Mouse (Mus musculus) gastrocnemius, postnatal 14 days (tissue): Measurements from ENCODE around the gene Igf2bp2. TPM values are rescaled to one million over a fixed set of nuclear protein-coding genes. Genes with fewer than 3 reads are reported as not detected.
A peak's percentile ranks its signal among the peaks of the same experiment; 100 is the strongest.

Experiments used
- DNase-seq: peaks from one replicate; pipeline ENCODE4 v3.0.0; 2021; ENCODE audit warnings: mixed read lengths
- intact Hi-C: fragments of 180-260 bp; cut with DNase I; formaldehyde crosslinking; loops from one replicate; pipeline ENCODE4 v1.15.1; 2025; ENCODE audit warnings: low total_unique reads
- long read RNA-seq, 2 experiments: library from polyadenylated mRNA; stranded (forward); transcript quantifications; one replicate each; pipeline ENCODE4 v2.0.0; 2021
- total RNA-seq, 2 experiments: library from RNA; stranded (reverse); gene quantifications; 2 replicates each; pipeline ENCODE4 v1.2.3; 2021

Gene Igf2bp2
- total RNA-seq, result 1 to 10 TPM; 4.7 to 6.9 TPM
- long read RNA-seq, experiment 1, partial matches to known transcripts, result 0 of 4 reads
- long read RNA-seq, experiment 1, other reads (novel, unspliced or antisense), result 4 of 4 reads
- long read RNA-seq, experiment 2, transcript Igf2bp2-201 (16 exons, 3,899 nt), result major isoform, 5 of 9 reads
- long read RNA-seq, experiment 2, partial matches to known transcripts, result 2 of 9 reads
- long read RNA-seq, experiment 2, other reads (novel, unspliced or antisense), result 1 of 9 reads

DNA sequence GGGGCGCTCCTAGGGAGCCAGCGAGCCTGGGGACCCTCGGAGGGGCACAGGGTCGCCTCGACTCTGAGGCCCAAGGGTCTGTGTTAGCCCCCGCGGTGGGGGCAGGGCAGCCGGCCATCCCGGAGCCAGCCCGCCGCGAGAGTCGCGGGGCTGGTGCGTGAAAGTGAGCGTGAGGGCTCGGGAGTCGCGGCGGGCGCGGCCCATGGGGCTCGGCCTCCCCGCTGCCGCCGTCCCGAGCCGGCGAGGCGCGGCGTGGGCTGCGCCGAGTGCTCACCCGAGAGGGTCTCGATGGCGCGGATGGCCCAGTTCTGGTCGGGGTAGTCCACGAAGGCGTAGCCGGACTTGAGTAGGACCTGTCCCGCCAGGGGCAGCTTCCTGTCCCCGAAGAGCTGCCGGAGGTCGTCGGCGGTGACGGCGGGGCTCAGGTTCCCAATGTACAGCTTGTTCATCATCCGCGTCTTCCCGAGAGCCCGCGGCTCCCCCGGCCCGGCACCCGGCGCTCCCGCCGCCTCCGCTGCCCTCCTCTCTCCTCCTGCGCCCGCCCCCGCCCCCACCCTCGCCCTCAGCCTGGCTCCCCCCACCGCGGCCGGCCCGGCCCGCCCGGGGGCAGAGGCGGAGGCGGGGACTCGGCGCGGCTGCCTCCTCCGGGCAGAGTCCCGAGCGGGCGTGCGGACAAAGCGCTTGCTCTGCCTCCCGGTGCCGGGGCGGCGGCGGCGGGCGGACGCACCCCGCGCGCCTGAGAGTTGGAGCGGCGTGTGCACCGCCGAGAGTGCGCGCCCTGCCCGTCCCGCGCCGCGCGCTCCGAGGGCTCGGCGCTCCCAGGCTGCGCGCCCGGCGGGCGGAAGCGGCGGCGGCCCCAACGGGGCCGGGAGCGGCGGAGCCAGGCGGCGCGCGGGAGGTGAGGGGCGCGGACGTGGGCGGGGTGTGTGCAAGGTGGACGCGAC, at the start of gene Igf2bp2:
TSS of gene Igf2bp2 (minus strand) at position 788 of the 944 bp plus-strand sequence.
- peak; percentile 70 for DNase-seq

DNA sequence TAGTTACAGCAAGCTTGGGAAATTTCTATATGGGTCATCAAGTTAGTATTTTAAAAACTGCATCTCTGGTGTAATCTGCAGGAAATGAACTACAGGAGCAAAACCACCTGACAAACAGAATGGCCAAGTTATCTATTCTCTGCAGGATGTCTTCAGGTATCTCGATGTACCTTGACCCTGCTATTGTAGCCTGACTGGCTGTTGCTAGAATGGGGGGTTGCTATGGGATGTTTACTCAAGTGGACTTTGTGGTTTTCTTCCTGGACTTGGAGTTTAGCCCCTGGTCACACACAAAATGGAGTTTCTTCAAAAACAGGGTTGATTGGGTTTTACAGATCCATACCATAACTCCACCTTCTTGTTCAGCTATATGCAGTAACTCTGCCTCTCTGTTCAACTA, 40.4 kb upstream of the Igf2bp2 start:
- DNase-seq, result no peak
- intact Hi-C loops, result no loop called here

More for the DNA sequence above, at the start of gene Igf2bp2:
- intact Hi-C loops, result no loop called here

DNA sequence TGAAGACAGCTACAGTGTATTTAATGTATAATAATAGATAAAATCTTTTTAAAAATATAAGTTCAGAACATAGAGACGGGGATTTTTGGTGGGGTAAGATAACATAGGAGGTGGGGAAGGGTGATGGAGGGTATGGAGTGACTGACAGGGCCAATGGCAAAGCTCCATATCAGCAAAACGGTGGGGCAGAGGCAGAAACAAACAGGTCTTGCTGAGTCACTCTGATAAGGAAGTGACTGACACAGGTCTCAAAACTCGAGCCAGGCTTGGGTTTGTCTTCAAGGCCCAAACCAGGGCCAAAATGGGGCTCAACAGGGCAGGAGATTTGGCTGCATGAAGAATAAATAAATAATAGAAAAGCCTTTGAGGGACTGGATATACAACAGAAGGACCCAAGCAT, 38.8 kb upstream of the Igf2bp2 start:
- intact Hi-C loops, result no loop called here
- DNase-seq, result no peak

DNA sequence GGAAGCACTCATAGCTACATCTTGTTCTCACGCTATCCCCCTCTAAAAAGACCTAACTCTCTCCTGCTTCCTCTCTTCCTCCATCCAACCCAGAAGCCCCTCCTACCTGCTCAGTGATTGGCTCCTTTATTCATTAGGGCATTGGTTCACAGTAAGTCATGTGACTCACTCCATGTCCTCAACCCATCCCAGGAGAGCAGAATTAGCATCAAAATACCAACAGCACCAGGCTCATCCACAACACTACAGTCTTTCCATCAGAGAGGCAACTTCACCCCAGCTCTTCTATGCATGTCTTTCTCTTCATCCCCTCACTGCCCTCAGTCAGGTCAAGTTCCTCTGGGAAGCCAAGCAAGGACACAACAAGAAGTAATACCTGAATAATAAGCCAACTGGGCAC, 37.4 kb upstream of the Igf2bp2 start:
- no peak for DNase-seq
- intact Hi-C loops, result no loop called here

DNA sequence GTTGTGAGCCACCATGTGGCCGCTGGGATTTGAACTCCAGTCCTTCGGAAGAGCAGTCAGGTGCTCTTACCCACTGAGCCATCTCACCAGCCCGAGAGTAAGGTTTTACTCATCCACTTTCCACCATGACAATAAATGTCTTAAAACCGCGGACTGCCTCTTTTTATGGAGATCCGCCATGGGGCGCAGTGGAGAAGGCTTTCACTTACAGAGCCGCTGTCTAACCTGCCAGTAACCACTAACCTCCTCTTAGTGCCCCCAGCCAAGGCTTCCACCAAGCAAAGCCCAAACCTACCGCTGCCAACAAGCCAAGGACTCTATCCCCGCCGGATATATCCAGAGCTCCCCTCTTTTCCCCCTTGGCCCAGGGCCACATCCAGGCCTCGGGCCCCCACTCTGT, 24.3 kb upstream of the Igf2bp2 start:
- intact Hi-C loops, result no loop called here
- no peak for DNase-seq

DNA sequence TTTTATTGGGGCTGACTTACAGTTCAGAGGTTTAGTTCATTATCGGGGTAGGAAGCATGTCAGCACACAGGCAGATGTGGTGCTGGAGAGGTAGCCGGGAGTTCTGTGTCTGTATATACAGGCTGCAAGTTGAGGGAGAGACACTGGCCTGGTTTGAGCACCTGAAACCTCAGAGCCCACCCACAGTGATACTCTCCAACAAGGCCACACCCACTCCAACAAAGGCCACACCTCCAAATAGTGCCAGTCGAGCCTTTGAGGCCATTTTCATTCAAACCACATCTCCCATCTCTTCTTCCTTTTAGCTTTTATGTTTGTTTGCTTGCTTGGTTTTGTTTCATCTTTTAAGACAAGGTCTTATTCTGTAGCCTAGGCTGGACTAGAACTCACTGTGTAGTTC, 22.3 kb upstream of the Igf2bp2 start:
- intact Hi-C loops, result no loop called here
- DNase-seq, result no peak

DNA sequence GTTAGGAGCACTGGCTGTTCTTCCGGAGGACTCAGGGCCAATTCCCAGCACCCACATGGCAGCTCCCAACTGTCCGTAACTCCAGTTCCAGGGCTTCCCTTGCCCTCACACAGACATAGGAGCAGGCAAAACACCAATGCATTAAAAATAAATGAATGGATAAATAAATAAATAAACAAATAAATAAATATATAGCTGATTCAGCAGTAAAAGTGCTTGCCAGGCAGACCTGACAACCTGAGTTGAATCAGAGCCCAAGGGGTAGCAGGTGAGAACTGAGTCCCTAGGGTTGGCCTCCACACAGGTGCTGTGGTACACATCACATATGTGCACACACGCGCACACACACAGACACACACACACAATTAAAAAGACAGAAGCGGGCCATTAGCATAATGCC, 21.0 kb upstream of the Igf2bp2 start:
- DNase-seq, result no peak
- intact Hi-C loops, result no loop called here

DNA sequence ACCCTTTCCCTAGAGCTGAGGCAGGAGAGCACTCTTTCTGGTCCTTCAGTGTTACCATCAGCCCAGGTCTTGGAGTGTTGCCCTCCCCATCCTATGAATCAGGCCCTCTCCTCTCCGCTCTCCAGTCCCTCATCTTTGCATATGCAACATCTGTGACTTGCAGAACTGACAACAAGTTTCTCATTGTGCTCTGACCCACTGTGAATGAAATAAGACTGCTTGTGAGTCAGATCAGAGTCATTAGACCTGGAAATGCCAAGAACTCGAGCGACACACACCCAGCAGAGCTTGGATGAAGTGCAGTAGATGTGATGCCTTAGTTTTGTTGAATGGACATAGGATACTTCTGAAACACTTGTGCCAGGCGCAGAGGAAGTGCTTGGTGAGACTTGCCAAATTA, 19.2 kb upstream of the Igf2bp2 start:
- no peak for DNase-seq
- intact Hi-C loops, result no loop called here

DNA sequence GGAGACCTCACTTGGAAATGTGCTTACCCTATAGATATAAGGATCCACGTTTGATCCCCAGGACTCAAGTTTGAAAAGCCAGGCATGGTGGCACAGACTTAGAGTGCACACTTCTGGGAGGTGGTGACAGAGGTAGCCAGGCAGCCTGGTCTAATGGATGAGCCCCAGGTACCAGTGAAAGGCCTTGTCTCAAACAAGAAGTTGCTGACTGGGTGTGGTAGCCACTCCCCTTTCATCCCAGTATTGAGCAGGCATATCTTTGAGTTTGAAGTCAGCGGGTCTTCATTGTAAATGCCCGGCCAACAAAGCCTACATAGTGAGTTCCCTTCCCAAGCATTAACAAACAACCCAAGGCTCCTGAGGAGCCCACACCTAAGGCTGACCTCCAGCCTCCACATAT, 15.7 kb upstream of the Igf2bp2 start:
- intact Hi-C loops, result no loop called here
- DNase-seq, result no peak

DNA sequence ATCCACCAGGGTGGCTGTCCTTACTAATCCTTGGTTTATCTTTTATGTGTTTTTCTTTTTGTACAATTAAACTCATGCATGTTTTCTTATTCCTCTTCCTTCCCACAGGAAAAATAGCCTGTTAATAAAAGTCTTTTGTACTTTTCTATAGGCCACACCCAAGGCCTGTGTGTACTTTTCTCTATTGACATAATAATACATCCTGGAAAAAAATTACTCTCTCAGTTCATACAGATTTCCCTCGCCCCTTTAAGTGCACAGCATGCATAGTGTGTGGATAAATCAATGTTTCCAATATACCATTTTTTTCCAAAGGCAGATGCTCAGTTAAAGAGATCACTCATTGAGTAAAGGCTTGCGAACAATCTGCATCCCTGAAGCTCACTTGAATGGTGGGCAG, 14.9 kb upstream of the Igf2bp2 start:
- no peak for DNase-seq
- intact Hi-C loops, result no loop called here

DNA sequence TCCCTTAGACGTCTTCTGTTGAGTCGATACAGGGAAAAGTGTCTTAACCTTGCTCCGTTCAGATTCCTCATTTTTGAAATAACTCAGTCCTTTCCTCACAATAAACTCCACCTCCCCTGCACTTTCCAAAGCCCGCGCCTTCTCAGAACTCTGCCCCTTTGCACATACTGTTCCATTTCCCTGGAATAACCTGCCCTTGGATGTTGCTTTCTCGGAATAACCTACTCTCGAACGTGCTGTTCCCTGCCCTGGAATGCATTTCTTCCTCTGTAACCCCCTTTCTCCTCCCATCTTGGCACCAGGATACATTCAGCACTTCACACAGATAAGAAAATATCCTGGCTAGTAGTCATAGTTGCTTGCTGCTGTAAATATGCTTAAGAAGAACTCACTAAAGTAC, 5.6 kb upstream of the Igf2bp2 start:
- intact Hi-C loops, result no loop called here

DNA sequence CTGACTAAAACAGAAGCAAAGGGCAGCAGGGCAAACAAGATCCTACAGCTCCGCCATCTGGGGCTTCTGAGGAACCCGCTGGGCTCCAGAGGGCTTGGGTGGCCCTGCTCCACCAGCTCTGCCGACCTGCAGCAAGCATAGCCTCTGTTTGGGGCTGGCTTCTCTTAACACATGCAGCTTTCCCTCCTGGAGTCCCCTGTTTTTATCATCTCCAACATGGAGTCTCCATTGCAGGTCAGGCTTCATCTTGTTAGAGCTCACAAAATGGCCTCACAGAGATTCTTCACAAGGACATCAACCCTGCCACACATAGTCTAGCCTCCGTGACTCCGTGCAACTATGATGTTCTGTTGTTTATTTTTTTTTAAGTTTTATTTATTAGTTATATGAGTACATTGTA, 2.5 kb upstream of the Igf2bp2 start:
- intact Hi-C loops, result no loop called here
- DNase-seq, result no peak

More for the DNA sequence above, 5.6 kb upstream of the Igf2bp2 start:
- DNase-seq, result no peak

DNA sequence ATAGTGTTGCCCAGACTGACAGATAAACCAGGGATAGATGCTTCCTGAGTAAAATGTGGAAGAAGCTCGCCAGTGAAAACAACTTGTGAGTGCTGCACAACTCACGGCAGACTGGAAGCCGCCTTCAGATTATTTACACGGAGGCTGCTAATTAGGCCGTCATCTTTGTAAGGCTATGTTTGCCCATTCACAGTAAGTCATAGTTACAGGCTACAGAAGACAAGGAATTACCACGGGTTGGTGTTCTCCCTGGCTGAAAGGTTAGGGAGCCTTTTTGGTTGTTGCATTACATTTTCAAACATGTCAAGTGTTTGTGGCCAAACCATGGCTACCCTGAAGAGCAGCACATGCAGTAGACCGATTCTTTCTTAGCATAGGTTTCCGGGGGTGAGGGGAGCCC, 1.3 kb upstream of the Igf2bp2 start:
- DNase-seq, result no peak
- intact Hi-C loops, result no loop called here

DNA sequence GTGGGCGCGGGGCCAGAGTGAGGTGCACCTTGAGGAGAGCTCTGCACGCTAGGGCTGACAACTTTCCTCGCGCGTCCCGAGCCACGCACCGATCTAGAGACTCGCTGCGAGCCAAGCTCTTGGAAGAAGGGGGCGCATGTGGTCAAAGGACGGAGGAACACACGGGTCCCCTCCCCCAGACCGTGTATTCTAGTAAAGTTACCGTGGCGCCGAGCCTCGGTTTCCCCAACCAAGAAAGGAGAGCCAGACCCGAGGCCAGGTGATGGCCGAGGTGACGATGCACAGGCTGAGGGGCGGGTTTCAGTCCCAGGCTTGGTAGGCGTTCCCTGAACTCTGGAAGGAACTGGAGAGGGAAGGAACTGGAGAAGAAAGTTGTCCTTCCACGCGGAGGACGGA, 355 bp upstream of the Igf2bp2 start:
- DNase-seq, result peak; percentile 28
- intact Hi-C loops, result no loop called here

DNA sequence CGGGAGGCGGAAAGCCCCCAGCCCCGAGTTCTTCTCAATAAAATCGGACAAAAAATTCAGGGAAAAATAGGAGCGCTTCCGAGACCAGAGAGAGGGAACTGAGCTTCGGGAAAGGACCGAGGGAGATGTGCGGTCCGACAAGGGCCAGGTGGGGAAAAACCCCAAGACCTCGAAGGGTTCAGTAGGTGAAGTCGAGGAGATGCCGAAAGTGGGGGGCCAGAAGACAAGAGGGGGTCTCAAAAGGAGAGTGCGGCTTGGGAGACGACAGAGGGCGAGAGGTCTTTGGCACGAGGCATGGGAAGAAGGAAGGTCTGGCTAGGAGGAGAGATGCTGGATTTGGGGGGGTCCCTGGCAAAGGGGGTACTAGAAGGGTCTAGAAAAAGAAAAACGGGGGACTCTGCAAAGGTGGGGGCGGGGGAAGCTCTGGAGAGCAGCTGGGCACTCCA, 1.0 kb downstream of the Igf2bp2 start:
- DNase-seq, result no peak

DNA sequence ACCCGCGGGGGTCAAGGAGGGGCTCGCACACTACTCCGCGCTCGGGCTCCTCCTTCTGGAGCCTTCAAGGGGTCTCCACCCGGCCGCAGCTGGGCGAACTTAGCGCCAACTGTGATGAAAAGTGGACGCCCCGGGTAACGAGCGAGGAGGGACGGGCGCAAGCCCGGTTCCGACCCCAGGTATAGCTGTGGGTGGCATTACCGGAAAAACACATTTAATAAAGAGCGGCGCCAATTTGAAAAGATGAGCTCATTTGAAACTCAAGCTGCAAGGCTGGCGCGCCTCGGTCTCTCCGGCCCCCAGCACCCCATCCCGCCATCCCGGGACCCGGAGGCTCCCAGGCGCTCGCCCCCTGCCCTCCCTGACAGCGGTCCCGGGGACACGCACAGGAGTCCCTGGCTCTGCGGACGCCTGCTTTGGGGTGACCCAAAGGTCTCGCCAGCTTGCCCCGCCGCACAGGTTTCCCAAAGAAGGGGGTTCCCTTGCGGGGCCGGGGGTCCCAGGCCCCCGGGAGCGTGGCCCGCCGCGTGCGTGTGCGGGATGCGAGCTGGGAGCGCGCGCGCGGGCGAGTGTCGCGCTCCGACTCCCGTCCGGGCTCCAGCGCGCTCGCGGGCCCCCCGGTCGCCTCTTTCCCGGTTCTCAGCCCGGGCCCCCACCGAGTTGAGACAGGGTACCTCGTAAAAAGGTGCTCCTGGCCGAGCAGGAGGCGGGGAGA, 1.6 kb downstream of the Igf2bp2 start:
- intact Hi-C loops, result no loop called here
- peak; percentile 30 for DNase-seq

More for the DNA sequence above, 1.0 kb downstream of the Igf2bp2 start:
- intact Hi-C loops, result no loop called here

DNA sequence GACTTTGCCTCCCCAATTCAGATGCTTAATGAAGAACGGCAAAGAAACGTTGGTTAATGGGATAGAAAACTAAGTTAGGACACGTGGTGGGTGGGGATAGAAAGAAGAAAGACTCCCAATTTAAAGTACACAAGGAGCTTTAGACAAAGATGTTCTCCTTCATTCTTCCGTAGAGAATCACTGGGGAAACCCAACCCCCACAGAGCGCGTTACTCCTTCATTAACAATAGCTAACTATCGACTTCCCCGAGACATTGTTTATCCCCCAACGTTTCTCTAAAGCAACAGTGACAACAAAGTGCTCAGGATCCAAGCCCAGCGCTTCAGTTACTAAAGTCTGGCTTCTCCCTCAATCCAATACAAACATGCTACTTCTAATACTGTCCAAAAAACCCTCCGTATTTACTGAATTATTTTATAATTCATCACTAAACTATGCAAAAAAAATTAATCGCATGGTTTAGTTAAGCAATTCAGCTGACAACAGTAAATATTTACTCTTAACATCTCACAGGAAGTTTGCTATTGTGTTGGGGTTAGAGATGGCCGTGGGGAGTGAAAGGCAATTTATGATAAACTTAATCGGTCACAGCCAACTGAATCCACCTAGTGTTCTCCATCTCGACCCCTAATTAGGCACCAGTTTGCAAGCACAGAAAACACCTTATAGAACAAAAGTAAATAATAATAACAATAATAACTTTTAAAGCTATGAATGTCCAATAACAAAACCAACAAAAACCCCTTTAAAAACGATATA, 2.5 kb downstream of the Igf2bp2 start:
- DNase-seq, result no peak
- intact Hi-C loops, result no loop called here

DNA sequence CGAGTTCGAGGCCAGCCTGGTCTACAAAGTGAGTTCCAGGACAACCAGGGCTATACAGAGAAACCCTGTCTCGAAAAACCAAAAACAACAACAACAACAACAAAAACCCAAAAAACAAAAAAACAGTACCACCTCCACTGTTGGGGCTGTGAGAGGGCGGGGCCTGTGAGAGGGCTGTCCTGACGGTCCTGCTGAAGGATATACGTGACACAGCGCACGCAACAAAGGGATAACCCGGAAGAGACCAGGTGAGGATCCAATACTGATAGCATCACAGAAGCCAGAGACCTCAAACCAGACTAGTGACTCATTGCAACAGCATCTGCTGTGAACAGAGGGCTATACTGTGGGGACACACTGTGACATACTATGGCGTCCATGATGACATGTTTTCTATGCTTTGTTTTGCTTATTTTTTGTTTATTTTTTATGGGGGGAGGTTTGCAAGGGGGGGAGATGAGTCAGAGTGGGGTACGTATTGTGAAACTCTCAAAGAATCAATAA, 10.1 kb downstream of the Igf2bp2 start:
- intact Hi-C loops, result no loop called here
- no peak for DNase-seq

DNA sequence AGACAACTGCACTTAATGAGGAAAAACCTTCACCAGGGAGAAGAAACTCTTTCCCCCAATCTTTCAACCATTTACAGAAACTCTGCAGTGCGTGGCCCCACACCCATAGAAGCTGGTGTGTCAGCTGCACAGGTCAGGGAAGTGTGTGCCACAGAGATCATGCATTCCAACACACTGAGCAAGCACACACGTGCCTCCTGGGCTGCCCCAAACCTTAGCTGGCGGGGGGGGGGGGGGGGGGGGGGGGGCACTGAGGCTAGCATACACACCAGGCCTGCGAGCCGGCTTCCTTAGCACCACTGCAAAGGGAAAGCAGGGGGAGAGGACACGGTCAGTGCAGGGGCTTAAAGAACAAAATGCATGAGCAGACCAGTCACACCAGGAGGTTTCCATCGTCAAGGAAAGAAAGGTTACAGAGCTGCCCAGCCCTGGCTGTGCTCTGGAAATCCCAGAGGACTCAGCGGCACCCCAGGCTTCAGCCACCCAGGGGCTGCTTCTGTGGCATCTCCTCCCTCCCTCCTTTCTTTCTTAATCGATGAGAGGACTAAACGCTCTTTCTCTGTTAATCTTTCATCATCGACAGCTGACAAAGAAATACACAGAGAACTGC, 11.3 kb downstream of the Igf2bp2 start:
- intact Hi-C loops, result no loop called here
- no peak for DNase-seq
